Mouse (Mus musculus): ENCODE measurements around the gene Sash1.

Sash1 gene

DNA sequence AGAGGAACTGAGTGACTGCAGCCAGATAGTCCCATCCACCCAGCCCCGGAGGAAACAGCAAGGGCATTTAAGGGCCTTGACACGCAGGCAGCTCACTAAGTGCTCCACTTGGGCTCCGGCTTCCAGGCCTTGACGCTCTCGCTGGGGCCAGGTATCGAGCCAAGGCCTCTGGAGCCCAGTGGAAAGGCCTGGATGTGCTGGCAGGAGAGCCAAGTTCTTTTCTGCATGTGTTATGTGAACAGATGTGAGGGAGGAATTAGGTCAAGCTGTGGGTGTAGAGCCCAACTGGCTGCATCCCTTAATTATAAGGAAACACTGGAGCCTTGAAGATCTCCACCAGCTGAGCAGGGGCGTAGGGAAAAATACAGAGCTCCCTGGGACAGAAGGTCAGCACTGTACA is 133.4 kb downstream of the Sash1 start:
- WGBS: 65% methylated on average over 7 of the region's 7 CpGs

DNA sequence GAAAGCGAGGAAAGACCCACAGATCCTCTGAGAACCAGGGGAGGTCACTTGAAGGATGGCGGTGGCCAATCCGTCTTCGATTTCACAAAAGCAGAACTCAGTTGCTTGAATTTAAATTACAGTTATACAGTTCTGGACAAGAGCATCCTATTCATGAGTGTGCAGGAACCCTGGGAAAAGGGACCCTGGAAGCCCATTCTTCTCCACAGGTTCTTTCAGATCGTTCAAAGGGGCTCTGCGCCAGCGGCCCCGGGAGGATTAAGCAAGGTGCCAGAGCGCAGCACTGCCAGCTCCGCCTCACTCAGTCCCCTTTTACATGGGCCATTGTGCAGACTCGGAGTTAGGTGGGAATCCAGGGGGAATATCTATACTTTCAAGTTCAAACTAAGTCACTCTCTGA is 136.3 kb downstream of the Sash1 start:
- WGBS: 66% methylated on average over 11 of the region's 11 CpGs

DNA sequence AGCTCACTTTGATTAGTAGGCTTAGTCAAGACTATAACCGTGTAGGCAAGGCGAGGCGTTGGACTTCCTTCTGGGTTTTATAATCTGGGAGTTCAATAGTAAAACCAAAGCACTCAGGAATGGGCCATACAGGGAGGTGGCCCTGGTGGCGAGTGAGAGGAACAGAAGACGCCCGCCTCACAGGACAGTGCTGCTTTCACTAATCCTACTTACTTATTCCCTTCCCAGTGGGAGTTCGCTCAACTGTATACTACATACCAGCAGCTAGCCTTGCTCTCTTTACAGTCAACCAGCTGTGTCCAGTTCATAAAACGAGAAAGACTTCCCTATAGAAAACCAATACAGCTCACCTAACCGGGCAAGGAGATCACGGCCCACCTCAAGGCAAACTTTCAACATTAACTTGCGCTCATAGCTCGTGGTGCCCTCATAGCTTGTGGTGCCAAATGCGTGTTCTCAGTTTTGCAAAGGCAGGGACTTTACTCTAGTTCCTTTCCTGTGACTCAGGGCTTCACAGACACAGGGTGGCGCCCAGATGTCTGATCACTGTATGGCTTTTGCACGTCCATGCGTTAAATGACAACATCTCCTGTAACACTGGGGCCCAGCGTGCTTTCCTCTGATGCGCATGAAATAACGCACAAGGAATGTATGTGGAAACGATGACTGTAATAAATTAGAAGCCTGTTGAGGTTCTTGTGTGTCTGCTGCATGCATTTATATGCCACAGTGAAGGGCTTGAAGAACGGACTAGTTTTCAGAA is 138.2 kb downstream of the Sash1 start:
- WGBS: 85% methylated on average over 21 of the region's 21 CpGs

DNA sequence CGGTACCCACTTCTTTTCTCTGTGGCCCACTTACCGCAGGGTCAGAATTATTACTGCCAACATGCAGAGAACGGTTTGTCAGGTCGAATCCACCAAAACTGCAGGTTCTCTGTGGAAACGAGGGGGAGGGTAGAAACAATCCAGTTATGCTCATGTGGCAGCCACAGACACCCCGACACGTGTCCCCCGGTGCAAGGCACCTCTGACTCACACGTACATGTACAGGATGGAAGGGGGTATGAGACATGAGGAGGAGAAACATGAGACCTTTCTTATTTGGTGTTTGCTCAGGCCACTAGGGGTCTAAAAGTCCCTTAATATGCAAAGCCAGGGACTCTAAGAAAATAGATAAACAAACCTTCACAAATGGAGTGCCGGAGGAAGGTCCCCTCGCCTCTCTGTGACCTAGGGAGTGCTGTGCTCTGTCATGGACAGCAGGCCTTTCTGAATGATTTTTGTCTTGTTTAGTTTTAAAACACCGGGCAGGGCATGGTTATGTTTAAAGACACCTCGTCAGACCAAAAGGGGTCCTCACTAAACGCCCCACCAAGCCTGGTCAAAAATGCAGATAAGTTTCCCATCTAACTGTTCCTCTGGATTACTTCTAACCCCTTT is 139.7 kb downstream of the Sash1 start:
- 81% methylated on average over 14 of the region's 14 CpGs for whole genome bisulfite sequencing

DNA sequence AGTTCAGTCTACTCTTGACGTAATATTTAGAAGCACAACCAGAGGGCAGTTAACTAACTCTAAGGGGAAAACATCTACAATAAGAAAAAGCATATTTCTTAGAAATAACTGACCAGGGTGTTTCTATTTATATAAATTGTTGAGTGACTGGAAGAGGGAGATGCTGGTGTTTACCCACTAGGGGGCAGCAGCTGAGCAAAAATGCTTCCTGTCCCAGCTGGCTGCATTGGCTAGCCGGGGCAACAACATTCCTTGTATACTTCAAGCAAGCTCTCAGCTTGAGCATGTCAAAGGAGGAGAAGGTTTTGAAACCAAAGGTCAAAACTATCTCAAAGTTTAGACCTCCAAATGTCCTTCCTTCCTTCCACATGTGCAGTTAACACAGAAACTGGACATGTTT is 143.0 kb downstream of the Sash1 start:
- WGBS: 40% methylated on average over 2 of the region's 2 CpGs

DNA sequence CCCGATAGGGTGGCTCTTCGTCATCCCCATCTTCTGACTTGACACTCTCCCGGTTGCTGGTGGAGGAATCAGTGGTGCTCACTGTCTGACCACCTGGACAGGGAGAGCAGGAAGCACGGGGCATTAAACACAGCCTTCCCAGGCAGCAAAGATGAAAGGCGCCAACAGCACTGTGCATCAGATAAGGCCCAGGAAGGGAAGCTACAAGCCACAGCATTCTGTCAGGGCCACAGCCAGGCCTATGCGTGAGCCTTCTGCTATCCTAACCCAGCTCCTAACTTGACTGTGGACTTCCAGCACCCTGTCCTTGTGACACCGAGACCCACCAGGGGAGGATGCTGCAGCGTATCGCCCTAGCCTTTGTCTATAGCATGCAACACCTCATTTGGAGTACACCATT is 144.4 kb downstream of the Sash1 start:
- 91% methylated on average over 9 of the region's 9 CpGs for WGBS

DNA sequence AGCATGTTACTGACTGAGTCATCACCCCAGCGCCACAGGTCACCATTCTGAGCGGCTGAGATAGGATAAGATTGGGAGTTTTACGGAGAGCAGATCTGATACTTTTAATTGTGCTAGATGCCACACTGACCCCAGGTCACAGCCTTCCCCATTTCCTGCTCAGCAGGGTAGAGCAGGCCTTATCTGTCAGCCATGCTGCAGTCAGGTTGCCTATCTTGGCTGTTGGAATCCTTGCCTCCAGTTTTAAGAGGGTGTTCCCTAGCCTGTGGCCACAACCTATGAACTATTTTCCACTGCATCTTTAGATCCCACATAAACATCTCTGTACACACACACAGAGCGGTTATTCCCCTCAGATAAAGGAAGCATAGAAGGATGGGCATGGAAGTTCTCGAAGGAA is 145.1 kb downstream of the Sash1 start:
- 92% methylated on average over 5 of the region's 5 CpGs for WGBS

DNA sequence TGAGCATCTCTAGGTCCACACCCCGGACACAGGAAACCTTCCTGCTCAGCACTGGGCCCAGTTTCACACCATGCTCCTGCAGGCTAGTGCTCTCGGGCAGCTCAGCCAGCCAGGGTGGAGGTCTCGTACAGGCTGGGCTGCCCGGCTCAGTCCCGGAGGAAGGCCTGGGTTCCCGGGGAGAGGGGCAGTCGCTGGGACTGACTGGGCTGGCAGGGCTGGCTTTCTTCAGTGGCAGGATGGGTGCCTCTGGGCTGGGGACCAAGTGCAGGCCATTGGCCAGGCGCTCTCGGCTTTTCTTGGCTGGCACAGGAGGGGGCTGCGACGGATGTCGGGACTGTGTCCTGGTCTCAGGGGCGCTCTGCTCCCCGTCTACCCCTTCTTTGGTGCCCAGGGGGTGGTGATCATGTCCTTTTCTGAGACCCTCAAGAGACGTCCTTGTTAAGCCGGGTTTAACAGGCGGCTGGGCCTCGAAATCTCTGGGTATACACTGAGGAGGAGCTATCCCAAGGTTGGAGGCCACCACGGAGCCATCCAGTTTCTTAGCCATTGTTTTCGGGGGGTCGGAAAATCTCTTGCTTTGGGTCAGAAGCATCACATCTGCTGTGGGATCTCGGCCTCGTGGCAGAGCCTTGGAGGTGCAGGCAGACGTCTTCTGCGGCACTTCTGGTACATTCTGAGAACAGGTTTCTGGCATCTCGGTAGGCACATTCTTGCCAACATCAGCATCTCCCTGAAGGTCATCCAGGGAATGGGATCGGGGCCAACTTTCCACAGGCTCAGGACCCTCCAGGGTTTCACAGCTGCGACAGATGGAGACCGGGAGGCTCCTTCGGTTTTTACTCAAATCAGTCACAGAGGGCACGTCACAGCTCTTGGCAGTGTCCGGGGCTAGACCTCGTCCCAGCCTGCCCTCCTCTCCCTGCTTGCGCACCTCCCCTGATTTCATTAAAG is 156.2 kb downstream of the Sash1 start:
- 78% methylated on average over 34 of the region's 34 CpGs for WGBS

DNA sequence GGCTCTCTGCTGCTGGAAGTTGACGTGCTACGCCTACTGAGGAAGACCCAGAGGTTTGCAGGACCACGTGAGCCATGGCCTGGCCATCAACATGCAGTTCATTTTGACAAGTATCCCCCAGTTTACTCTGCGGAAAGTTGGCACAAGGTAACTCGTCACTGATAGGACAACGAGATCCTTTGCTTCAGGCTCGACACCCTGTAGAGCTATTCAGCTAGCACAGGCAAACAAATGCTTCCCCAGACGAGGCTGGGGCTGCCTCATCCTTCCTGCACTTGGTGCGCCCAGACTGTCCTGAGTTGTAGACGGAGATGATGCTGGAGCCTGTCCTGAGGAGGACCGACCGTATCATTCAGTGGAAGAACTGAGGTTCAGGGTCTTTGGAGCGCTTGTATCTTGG is 166.5 kb downstream of the Sash1 start:
- 74% methylated on average over 13 of the region's 13 CpGs for WGBS

DNA sequence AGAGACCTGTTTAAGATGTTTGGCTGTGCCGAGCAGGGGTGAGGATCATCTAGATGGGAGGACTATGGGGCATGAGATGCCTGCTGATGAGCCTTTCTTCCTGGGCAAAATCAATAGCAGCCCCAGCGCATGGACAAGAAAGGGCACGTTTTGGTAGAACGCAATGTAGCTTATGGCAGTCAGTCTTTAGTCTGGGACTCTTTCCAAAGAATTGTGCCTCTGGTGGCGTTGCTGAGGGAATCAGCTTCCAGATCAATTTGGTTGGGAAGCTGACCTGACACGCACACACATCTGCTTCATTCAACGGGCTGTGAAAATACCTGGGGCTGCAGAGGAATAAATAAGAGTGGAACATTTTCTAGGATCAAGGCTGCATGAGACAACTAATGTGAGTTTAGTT is 167.0 kb downstream of the Sash1 start:
- WGBS: 75% methylated on average over 7 of the region's 7 CpGs

DNA sequence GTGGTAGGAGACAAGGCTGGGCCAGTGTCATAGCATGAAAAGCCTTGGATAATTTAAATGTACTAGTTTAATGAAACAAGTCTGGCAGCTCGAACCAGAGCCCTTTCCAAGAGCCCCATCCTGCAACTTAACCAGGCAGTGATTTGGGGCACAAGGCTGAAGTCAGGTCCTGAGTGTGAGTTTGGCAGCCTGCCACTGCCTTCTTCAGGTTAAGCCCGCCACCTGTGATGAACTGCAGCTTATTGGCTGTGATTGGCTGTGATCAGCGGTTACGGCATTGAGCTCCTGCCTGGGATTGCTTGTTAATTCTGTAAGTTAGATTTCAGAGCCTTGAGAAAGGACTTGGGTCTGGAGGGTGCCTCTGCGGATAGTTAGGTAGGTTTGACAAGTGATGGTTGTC is 168.7 kb downstream of the Sash1 start:
- 87% methylated on average over 5 of the region's 5 CpGs for WGBS

DNA sequence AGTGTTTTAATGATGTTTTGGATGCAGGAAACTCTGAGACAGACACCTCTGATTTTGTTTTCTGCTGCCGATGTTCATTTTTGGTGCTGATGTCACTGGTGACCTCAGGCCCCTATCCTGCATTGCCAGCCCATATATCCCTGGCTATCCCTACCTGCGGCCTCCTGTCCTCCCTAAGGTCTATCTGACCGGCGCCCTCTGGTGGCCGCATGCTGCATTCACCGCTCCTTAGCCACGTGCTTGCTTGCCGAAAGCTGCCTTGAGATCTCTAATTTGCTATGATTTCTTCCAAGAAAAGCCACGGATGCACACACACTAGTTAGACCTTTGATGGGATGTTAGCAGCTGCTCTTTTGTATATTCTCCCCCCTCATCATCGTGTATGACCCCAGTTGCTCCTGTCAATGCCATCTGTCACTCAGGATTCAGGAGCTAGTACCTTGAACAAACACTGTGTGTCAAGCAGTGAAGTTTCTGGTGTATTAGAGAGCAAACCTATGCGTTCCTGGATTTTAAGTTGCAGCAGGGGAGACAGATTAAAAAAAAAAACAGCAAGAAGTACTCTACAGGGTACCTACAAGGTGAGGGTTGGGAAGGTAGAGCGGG is 170.1 kb downstream of the Sash1 start:
- 17% methylated on average over 12 of the region's 12 CpGs for WGBS

DNA sequence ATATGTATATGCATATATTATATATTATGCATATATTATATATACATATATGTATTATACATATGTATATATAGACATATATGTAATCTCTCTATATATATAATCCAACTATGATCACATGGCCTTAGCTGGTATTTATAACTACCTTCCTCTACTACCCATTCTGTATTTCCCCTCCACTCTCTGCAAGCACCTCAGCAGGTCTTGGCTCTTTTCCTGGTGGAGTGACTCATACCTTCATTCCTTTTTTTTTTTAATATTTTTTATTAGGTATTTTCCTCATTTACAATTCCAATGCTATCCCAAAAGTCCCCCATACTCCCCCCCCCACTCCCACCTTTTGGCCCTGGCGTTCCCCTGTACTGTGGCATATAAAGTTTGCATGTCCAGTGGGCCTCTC is 189.2 kb downstream of the Sash1 start:
- 94% methylated on average over 1 of the region's 1 CpGs for WGBS

DNA sequence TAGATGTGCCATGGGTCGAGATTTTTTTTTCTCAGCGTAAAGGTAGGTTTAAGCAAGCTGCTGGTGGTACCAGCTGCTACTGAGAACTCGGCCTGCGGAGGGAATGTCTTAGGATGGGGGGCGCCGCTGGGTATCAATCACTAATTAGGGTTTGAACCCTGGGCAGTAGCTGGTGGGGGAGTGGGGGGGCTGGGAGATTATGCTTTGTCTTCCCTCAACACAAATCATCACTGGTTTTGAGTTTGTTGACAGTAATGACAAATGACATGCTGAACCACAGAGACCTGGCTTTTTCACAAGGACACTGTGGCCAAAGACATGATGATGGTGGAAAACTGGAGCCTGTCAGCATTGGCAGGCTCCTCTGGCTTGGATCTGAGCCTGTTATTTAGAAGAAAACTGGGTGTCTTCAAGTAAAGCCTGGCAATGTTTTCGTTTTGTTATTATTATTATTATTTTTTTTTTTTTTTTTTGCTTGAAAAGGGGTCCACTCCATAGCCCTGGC is 191.8 kb downstream of the Sash1 start:
- WGBS: 88% methylated on average over 7 of the region's 7 CpGs

DNA sequence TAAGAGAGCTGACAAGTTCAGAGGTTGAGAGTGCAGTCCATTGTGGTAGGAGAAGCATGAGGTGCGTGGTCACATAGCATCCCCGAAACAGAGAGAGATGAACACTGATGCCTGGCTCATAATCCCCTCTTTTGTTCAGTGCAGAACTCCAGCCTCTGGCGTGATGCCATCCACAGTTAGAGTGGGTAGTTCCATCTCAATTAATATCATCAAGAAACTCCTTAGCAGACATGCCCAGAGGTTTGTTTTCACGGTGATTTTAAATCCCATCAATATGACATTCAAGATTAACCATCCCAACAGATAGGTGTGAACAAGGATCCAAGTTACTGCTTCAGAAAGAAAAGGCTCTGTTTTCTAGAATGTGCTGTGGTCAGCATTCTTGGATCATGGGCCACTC is 192.3 kb downstream of the Sash1 start:
- WGBS: 77% methylated on average over 4 of the region's 4 CpGs

DNA sequence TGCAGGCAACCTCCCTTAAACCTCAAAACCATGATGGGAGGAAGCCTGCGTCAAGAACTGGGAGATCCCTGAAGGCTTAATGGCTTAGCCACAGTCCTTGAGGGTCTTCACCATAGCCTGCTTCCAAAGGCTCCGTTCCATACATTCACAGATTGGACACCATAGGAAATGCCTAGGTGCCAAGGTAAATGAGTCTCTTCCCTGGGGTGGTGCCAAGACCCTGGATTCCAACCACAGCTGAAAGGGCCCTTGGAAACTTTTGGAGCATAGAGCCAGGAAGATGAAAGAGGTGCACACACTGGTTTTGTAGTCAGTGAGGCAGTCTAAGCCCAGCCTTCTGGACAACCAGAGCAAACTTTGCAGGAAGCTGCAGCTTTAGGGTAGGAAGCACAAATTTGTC is 193.3 kb downstream of the Sash1 start:
- 97% methylated on average over 2 of the region's 2 CpGs for WGBS

DNA sequence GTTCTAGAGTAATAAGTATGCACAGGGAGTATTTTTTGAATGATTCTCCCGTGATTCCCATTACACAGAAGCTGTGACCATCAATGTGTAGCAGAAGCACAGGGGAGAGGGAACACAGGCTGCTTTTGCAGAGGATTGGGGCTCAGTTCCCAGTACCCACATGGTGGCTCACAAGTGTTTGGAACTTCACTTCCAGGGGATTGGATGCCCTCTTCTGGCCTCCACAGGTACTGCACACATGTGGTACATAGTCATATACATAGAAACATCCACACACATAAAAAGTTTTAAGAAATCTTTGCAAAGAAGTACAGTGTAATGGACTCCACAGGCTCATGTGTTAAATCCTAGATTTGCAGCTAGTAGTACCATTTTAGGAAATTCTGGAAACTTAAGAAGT is 199.7 kb downstream of the Sash1 start:
- 88% methylated on average over 1 of the region's 1 CpGs for WGBS

DNA sequence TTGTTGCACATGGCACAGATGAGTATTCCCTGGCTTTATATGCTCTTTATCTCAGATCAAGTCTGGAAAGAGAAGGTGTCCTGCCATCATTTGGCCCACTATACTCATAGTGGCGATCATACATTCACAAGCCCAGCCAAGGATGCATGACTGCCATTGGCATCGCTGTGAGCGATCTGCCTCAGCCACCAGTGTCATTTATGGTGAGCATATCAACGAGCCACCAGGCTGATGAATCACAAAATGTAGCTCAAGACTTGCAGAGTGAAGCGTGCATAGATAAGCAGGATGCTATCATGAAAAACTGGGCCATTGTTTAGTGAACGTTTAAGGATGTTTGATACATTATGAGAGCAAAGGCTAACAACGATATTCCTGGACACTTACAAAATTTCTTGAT is 200.6 kb downstream of the Sash1 start:
- 88% methylated on average over 7 of the region's 7 CpGs for WGBS

DNA sequence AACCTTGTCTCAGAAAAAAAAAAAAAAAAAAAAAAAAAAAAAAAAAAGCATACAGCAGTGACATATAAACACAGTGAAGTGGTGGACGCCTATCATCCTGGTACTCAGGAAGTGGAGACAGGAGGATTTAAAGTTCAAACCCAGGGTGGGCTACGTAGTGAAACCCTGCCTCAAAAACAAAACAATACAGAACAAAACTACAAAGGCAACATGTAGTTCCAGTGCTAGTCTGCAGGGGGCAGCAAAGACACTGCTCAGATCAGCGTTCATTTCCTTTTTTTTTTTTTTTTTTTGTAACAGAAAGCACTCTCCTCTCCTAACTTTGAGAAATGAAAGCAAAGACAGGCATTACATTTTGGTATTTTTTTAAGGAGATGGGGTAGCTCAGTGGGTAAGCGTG is 203.0 kb downstream of the Sash1 start:
- 8% methylated on average over 4 of the region's 4 CpGs for WGBS

DNA sequence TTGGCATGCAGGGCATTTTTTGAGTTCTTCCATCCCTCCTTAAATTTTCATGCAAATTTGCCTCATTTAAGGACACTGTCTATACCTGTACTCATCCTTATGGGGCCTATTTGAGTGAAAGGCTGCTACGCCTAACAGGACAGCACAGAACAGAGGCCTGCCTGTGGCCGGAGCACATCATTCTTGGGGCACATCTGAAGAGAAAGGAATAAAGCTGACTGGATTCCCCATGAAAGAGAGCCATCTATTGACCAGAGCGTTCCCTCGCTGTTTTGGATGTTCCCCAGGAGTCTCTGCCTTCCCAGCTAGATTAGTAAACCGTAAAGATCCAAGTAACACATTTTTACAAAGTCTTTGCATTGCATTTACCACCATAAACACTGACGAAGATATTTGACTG is 203.5 kb downstream of the Sash1 start:
- 41% methylated on average over 6 of the region's 6 CpGs for WGBS

DNA sequence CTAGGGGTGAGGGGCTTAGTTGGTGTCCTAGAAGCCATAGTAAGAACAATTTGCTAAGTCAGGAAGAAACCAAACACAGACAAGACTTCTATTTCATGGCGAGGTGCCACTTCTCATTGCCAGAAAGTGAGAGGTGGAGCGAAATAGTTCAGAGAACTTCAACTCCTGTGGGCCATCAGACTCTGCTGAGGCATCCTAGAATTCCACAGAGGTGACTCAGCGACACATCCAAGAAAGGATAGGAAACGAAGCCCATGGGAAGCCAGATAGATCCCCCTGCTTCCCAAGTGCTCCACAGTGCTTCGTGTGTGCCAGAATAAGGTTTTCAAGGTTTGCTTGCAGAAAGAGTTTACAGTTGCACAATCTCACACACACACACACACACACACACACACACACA is 209.1 kb downstream of the Sash1 start:
- WGBS: 72% methylated on average over 5 of the region's 5 CpGs
